Mouse (Mus musculus) kidney, postnatal 36 days (tissue): ENCODE data around the gene Vmn2r101.

ENCODE experiments used
- DNase-seq, 2 experiments: peaks; one replicate each; pipeline ENCODE4 v3.0.0; 2021 to 2022; ENCODE audit warnings: mixed read lengths in 2 of 2

The Vmn2r101 gene

DNA sequence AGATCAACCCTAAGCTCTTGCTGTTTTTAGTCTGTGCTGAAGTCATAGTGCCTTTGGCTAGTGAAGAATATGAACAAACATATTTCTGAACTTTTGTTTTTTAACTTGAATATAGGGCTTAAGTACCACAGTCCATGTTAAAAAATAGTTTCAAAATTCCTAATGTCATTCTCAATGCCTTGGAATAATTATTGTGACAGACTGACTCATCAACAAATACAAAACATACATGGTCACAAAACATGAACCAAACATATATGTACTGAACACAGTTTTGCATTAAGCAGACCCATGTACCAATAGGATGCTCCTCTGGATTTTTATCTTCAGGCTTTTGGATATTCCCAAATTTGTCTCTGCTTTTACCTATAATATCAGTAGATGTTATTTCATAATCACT is at the start of gene Vmn2r101:
TSS of gene Vmn2r101 (plus strand) at position 301 of the 400 bp plus-strand sequence.
- DNase-seq: no peak

DNA sequence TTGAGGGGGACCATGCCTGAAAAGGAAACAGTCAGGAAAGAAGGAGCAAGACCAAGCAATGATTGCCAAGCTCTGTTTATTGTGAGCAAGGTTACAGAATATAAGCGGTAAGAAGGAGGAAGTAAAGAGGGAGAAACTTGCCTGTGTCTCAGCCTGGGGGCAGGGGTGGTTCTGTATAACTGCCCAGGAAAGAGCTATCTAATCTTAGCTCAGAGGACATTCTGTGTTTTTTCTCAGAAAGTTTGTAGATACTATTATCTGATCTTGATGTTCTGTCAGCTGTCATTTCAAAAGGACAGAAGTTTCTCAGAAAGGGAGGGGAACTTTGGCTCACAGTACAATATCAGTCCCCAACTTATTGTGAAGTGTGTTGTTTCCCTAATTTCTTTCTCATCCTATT is 52.3 kb downstream of the Vmn2r101 start:
- no peak for DNase-seq

DNA sequence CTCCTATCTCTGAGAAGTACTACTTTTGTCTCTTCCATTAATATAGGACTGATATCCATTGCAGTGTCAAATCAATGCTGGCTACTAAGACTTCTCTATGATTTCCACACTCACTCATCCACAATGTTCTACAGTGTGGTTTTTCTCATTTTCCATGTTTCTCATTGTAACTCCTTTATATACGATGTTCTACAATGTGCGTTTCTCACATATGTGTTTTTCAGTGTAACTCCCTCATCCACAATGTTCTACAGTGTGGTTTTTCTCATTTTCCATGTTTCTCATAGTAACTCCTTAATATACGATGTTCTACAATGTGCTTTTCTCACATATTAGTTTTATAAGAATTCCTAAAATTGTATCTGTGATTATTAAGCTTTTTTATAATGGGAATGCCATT is 81.4 kb downstream of the Vmn2r101 start:
- DNase-seq: no peak

DNA sequence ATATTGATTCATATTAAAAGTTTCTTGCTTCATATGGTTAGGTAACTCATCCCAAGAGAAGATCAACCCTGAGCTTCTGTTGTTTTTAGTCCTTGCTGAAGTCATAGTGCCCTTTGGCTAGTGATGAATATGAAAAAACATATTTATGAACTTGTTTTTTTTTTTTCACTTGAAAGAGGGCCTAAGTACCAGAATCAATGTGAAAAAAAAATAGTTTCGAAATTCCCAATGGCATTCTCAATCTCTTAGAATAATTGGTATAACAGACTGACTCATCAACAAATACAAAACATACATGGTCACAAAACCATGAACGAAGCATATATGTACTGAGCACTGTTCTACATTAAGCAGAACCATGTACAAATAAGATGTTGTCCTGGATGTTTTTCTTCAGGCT is 83.0 kb downstream of the Vmn2r101 start, which contains the start of gene Vmn2r102:
TSS of gene Vmn2r102 (plus strand) at position 301 of the 400 bp plus-strand sequence.
- no peak for DNase-seq
